Mouse (Mus musculus): ENCODE results near the gene Zbtb38. TPM values are rescaled to one million over a fixed set of nuclear protein-coding genes. Genes with fewer than 3 reads are reported as not detected.

Gene Zbtb38
- polyA plus RNA-seq, 1 experiment: 15.0 TPM

DNA sequence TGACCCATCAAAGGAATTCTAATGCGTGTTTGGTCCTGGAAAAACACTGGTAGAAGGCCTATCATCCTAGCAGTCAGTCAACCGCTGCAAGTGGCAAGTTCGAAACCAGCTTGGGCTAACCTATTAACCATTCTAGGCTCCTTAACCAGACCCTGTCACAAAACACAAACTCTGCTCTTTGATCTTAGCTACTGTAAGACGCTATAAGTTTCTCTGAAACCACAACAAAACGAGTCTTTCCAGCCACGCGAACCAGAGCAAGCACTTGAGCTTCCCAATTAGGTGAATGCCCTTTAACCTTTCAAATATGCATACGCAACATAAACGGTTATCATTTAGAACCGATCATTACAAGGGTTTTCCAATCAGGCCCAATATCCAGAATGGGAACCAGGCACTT, 33.7 kb downstream of the Zbtb38 start:
- TF ChIP-seq POLR2A (IDR thresholded peaks at IDR 0.05; ENCODE audit: borderline replicate concordance, extremely low read depth, insufficient read depth, insufficient read length, poor library complexity, severe bottlenecking): no peak
- TF ChIP-seq CTCF (IDR thresholded peaks at IDR 0.05; ENCODE audit: borderline replicate concordance, extremely low read depth, insufficient read depth, insufficient read length): no peak
- no peak for DNase-seq (ENCODE audit: low read depth)

DNA sequence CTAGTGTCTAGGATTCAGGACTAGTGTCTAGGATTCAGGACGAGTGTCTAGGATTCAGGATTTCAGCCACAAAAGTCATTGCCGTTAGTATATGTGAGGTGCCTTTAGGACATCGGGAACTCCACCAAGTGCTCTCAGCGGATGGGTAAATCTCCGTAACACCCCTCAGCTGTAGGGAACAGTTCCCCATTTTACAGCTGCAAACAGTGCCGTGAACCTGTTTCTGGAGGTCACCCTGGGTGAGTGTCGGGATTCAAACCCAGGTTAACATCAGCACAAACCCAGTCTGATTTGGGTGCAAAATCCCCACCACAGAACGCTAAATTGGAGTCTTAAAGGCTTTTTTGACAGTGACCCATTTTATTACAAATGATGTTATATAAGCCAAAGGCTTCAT, 34.2 kb downstream of the Zbtb38 start:
- DNase-seq (ENCODE audit: low read depth): no peak
- TF ChIP-seq POLR2A (IDR thresholded peaks at IDR 0.05; ENCODE audit: borderline replicate concordance, extremely low read depth, insufficient read depth, insufficient read length, poor library complexity, severe bottlenecking) (no peak), CTCF (IDR thresholded peaks at IDR 0.05; ENCODE audit: borderline replicate concordance, extremely low read depth, insufficient read depth, insufficient read length) (no peak)

DNA sequence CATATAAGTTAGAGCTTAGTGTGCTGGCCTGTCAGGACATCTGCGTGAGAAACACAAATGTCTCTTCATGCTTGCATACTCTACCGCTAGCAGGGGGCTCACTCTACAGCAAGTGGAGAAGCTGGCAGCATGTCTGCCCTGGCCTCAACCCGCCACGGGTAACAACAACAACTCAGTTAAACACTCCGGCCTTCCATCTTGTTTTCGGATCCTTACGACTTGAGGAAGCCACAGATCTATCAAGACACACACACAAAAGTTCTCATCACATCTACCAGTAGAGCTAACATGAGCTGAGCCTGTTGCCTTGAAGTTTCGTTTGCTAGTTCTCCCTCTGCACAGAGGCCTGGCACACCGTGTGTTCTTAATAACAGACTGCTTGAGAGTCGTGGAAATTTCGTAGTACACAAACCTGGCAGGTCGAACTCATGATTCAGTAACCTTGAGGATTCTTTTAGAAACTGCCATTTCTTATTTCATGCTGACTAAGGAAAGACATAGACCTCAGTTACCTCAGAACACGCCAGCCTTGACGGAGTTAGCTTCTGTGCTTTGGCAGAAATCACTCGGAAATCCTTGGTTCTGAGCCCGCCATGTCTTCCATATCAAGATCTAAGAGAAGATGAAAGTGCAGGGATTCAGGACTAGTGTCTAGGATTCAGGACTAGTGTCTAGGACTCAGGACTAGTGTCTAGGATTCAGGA, 34.8 kb downstream of the Zbtb38 start:
- no peak for DNase-seq (ENCODE audit: low read depth)
- no peak for TF ChIP-seq CTCF (IDR thresholded peaks at IDR 0.05; ENCODE audit: borderline replicate concordance, extremely low read depth, insufficient read depth, insufficient read length)
- TF ChIP-seq POLR2A (IDR thresholded peaks at IDR 0.05; ENCODE audit: borderline replicate concordance, extremely low read depth, insufficient read depth, insufficient read length, poor library complexity, severe bottlenecking): no peak

DNA sequence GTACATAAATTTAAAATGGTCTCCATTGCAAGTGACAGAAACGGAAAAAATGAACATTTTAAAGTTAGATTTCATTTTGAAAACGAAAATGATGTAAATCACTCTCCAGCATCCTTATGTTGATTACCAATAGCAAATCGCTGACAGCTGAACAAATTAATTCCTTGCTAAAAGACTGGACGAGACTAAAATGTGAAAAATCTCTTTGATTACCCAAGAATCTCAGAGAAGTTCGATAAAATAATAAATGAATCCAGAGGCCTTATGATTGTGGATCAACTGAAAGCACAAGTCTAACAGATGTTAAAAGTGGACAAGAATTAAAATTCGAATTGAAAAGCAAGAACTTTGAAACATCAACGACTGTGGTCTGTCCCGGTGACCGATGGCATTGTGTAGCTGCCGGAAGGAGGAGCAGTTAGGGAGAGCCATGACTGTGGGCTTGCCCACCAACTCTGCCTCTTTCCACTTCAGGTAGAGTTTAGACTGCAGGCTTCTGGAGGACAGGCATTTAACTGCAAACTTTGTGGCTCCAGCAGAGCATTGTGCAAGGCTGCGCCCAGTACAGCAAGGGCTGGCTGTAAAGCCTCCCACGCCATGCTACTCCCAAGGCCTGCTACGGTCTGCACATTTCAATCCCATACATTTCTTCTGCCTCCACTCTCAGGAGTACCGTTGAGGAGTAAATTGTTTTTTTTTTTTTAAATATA, 35.7 kb downstream of the Zbtb38 start:
- TF ChIP-seq CTCF (IDR thresholded peaks at IDR 0.05; ENCODE audit: borderline replicate concordance, extremely low read depth, insufficient read depth, insufficient read length): no peak
- no peak for TF ChIP-seq POLR2A (IDR thresholded peaks at IDR 0.05; ENCODE audit: borderline replicate concordance, extremely low read depth, insufficient read depth, insufficient read length, poor library complexity, severe bottlenecking)
- DNase-seq (ENCODE audit: low read depth): no peak

DNA sequence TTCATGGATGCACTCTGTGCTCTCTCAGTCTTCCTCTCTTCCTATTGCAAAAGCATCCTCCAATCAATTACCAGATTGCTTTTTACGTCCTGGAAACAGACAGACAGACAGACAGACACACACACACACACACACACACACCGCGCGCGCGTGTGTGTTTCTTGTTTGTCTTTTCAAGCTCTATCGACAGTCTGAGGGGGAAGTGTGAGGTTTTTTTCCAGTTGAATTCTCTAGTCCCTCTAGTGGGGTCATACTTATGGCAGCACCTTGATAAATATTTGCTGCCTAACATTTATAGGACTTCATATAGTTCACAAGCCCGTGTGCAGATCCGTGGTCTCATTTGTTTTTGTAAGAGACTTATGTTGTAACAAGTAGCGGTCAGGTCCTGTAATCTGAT, 36.5 kb downstream of the Zbtb38 start:
- DNase-seq (ENCODE audit: low read depth): no peak

DNA sequence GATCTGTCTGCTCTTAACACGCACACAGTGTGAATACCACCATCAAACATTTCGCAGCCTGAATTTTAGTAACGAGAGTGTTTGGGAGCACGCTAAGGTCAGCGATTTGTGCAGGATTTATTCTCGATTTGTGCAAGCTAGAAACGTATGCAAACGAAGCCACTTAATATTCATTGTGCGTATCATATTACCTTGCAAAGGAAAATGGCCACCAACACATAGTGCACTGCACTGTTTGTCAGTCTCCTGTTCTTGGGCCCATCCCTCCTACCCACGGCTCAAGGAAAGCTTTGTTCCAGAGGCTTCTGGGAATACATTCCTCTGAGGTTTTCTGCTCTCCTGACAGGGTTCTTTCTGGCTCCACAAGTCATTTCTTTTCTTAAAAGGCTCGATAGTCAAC, 37.5 kb downstream of the Zbtb38 start:
- DNase-seq (ENCODE audit: low read depth): no peak
- TF ChIP-seq CTCF (IDR thresholded peaks at IDR 0.05; ENCODE audit: borderline replicate concordance, extremely low read depth, insufficient read depth, insufficient read length) (no peak), POLR2A (IDR thresholded peaks at IDR 0.05; ENCODE audit: borderline replicate concordance, extremely low read depth, insufficient read depth, insufficient read length, poor library complexity, severe bottlenecking) (no peak)

More for the DNA sequence above, 36.5 kb downstream of the Zbtb38 start:
- TF ChIP-seq POLR2A (IDR thresholded peaks at IDR 0.05; ENCODE audit: borderline replicate concordance, extremely low read depth, insufficient read depth, insufficient read length, poor library complexity, severe bottlenecking) (no peak), CTCF (IDR thresholded peaks at IDR 0.05; ENCODE audit: borderline replicate concordance, extremely low read depth, insufficient read depth, insufficient read length) (no peak)

DNA sequence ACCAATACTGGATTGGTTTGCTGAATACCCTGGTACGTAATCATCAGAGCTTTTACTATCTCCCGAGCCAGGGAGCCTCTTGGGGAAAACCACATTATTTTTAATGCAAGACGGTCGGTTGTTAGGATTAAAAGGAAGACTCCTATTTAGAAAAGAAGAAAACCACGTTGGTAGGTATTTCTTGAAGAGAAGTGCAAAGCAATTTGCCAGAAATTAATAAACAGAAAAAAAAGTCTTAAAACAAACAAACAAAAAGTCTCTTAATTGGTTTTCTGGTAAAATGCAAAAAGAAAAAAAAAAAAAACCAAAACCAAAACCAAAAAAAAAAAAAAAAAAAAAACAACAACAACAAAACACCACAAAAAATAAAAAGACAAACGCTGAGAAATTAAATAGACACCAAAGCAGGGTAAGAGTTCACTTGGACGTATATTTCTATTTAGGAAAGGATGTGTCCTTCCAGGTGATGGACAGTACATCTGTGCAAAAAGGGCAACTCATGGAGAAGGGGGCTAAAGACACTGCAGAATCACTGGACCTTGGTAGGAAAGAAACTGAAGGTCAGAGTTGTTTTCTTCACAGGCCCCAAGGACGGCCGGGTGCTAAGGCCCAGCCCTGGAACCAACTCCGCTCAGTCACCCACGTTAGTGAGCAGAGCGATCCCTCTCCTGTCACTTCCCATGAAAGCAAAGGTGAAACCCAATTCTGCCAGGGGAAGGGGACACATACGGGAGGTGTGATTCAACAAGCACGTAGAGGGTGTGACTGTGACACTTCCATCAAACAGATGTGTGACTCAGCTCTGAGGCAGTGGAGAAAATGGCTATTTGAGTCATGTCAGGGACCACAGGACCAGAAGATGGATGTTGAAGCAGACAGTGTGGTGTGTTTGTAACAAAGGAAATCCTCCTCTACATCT, 38.9 kb downstream of the Zbtb38 start:
- no peak for DNase-seq (ENCODE audit: low read depth)
- TF ChIP-seq POLR2A (IDR thresholded peaks at IDR 0.05; ENCODE audit: borderline replicate concordance, extremely low read depth, insufficient read depth, insufficient read length, poor library complexity, severe bottlenecking) (no peak), CTCF (IDR thresholded peaks at IDR 0.05; ENCODE audit: borderline replicate concordance, extremely low read depth, insufficient read depth, insufficient read length) (no peak)

DNA sequence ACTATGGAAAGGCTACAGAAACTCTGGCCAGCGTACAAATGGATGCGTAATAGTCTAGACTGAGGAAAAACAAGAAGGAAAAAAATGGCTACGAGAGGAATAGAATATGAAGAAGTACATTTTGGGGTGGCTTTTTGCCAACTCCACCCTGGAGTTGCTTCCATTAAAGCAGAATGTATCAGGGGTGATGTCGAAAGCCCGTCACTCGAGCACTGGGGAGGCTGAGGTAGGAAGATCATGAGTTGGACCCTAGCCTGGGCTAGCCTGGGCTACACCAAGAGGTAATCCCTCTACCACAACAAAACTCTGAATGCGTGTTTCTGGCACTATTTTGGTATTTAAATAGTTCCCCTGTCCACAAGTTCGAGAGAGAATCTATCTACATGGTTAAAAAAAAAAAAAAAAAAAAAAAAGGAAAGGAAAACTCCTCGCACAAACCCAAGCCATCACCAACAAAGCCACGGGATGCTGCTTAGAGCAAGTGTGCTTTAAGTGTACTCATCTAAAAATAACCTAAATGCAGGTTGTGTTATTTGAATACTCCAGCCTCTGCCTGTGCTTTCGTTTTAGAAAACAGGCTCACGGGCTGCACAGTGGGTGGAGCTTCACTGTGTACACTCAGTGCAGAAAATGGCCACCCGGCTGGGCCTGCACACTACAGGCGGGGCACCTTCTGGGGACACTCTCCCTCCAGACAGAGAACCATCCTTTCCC, 39.7 kb downstream of the Zbtb38 start:
- DNase-seq (ENCODE audit: low read depth): peak; percentile 32
- TF ChIP-seq POLR2A (IDR thresholded peaks at IDR 0.05; ENCODE audit: borderline replicate concordance, extremely low read depth, insufficient read depth, insufficient read length, poor library complexity, severe bottlenecking) (no peak), CTCF (IDR thresholded peaks at IDR 0.05; ENCODE audit: borderline replicate concordance, extremely low read depth, insufficient read depth, insufficient read length) (no peak)

DNA sequence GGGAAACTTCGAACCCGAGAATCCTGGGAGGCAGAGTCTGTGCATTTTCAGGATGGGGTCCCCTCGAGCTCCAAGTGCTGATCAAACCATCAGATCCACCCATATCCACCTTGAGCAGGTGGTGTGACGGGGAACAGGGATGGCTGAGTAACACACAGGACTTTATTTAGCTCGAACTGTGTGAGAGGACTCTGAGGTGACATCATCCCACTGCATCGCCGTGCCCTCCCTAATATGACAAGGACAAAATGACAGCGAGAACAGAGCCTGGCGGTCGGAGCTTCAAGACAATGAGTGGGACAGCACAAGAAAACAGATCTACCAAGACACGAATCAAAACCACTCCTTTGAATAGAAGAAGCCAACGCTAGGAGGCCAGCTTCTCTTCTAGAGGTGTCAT, 40.6 kb downstream of the Zbtb38 start:
- no peak for DNase-seq (ENCODE audit: low read depth)
- TF ChIP-seq CTCF (IDR thresholded peaks at IDR 0.05; ENCODE audit: borderline replicate concordance, extremely low read depth, insufficient read depth, insufficient read length) (no peak), POLR2A (IDR thresholded peaks at IDR 0.05; ENCODE audit: borderline replicate concordance, extremely low read depth, insufficient read depth, insufficient read length, poor library complexity, severe bottlenecking) (no peak)

DNA sequence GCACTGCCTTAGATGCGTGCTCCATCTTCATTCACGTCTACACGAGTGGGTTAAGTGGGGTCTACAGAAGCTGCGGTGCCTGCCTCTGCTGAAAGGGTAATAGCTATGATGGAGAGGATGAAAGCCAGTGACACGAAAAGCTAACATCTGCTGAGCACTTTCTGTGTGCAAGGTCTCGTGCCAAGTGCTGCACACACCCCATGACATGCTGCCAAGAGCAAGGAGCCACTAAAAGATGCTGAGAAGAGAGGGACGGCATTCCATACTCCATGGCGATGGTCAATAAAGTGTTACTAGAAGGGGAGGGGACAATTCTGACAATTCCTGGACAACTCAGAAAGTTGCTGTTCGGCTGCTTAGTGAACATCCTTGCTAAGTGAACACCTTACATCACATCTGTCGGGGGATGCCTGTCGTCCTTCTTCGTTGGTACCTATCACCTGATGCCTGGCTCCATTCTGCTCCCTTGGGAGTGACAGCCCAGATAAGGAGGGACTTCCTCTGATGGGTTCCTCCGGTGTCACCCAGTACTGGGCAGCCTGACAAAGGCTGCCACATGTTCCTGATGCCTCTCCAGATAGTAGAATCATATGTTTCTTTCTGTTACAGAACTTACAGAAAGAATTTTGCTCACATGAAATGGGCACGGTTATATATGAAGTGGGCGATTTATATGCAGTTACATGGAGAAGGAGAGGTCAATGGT, 42.2 kb downstream of the Zbtb38 start:
- no peak for TF ChIP-seq CTCF (IDR thresholded peaks at IDR 0.05; ENCODE audit: borderline replicate concordance, extremely low read depth, insufficient read depth, insufficient read length)
- no peak for DNase-seq (ENCODE audit: low read depth)

All from brain, embryonic 14.5 days (tissue).